Mouse (Mus musculus) C2C12 (cell line): ENCODE results near the gene Anks1b. TPM values are rescaled to one million over a fixed set of nuclear protein-coding genes. Genes with fewer than 3 reads are reported as not detected.

Experiments used
- H3K27me3 ChIP-seq: one replicate; pipeline ENCODE4 v1.6.1; 2011; ENCODE audit not compliant: control insufficient read depth, insufficient read depth, insufficient read length
- H3K36me3 ChIP-seq: one replicate; pipeline ENCODE4 v1.6.1; 2011; ENCODE audit not compliant: control insufficient read depth, insufficient read depth
- H3K4me3 ChIP-seq: one replicate; pipeline ENCODE4 v1.5.1; 2011; ENCODE audit warnings: mild to moderate bottlenecking, control low read depth; ENCODE audit not compliant: poor library complexity, insufficient read depth, severe bottlenecking
- H3K79me2 ChIP-seq: one replicate; pipeline ENCODE4 v1.6.1; 2011; ENCODE audit not compliant: control insufficient read depth, insufficient read depth
- H3K79me3 ChIP-seq: one replicate; pipeline ENCODE4 v1.6.1; 2011; ENCODE audit warnings: low read depth, control low read depth
- H3ac ChIP-seq: one replicate; pipeline ENCODE3; 2011; ENCODE audit warnings: low read depth; ENCODE audit not compliant: control insufficient read depth, insufficient read length
- CEBPB ChIP-seq: IDR thresholded peaks from one replicate; pipeline ENCODE4 v1.6.1; 2011; ENCODE audit warnings: low read depth, mild to moderate bottlenecking, control low read depth, moderate library complexity
- CTCF ChIP-seq: IDR thresholded peaks from one replicate; pipeline ENCODE4 v1.5.1; 2011; ENCODE audit not compliant: control insufficient read depth, insufficient read depth, insufficient read length
- FOSL1 ChIP-seq: IDR thresholded peaks from one replicate; pipeline ENCODE4 v1.8.0; 2011; ENCODE audit warnings: mild to moderate bottlenecking, low read length; ENCODE audit not compliant: poor library complexity, insufficient read depth, severe bottlenecking
- MAX ChIP-seq: IDR thresholded peaks from one replicate; pipeline ENCODE4 v1.6.1; 2011; ENCODE audit warnings: mild to moderate bottlenecking, control low read depth
- MYOD1 ChIP-seq: IDR thresholded peaks from one replicate; pipeline ENCODE4 v1.6.1; 2011; ENCODE audit warnings: low read depth; ENCODE audit not compliant: control insufficient read depth, insufficient read length
- MYOG ChIP-seq: IDR thresholded peaks from one replicate; pipeline ENCODE4 v1.6.1; 2011; ENCODE audit not compliant: control insufficient read depth, insufficient read length; ENCODE audit errors: extremely low read depth
- USF1 ChIP-seq: IDR thresholded peaks from one replicate; pipeline ENCODE4 v1.6.1; 2011; ENCODE audit warnings: low read depth, mild to moderate bottlenecking, control low read depth, moderate library complexity
- polyA plus RNA-seq: library from polyadenylated mRNA; unstranded; fragments of >200 nt; fragmentation: generic; extraction: Trizol; gene quantifications from one replicate; pipeline ENCODE4 v1.2.1, GENCODE M21; 2012; ENCODE audit warnings: missing spikeins

Anks1b gene
- polyA plus RNA-seq, 1 experiment, result 0.27 TPM

DNA sequence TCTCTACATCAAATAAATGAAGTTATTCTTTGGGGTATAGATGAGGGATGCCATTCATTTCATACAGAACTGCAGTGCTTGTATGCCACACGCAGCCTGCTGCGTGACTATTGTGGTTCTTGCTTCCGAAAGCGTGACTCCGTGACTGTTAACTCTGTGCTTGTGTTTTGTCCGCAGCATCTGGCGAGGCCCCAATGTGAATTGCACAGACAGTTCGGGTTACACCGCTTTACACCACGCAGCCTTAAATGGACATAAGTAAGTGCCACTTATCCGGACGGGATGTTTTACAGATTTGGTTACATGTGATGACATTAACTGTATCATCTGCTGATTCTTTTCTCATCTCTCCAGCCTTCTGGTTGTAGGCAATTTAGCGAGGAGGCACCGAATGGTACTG lies 159.7 kb downstream of the Anks1b start:
- no peaks in the 10 kb centered on the region for H3K79me2 ChIP-seq
- no peak overlapping the region for H3K4me3 ChIP-seq
- no peak overlapping the region for H3ac ChIP-seq
- TF ChIP-seq MYOD1, result no peak
- no peak for TF ChIP-seq CEBPB
- TF ChIP-seq USF1, result no peak
- TF ChIP-seq FOSL1, result no peak
- no peak for TF ChIP-seq MYOG
- TF ChIP-seq MAX, result no peak
- TF ChIP-seq CTCF, result no peak
- H3K79me3 ChIP-seq, result no peaks in the 10 kb centered on the region
- H3K27me3 ChIP-seq, result no peaks in the 10 kb centered on the region
- no peaks in the 10 kb centered on the region for H3K36me3 ChIP-seq

DNA sequence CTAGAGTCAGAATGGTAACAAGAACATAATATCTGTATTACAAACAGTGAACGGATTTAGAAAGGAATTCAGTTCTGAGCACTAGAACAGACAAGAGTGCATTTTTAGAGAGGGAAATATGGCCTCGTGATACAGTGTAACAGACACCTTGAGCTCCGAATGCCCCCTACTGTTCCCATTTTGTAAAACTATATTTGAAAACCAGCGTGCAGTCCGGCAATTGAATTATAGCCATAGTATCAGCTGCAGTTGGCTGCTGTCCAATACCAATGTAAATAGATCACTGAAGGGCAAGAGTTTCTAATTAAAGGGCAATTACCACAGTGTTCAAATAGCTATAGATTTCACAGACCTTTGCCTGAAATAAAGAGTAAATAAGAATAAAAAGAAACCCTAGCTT lies 170.0 kb downstream of the Anks1b start:
- no peaks in the 10 kb centered on the region for H3K79me3 ChIP-seq
- no peak for TF ChIP-seq CTCF
- no peak for TF ChIP-seq FOSL1
- TF ChIP-seq USF1, result no peak
- TF ChIP-seq MYOG, result no peak
- no peak for TF ChIP-seq CEBPB
- TF ChIP-seq MAX, result no peak
- TF ChIP-seq MYOD1, result no peak
- H3K27me3 ChIP-seq, result no peaks in the 10 kb centered on the region
- no peaks in the 10 kb centered on the region for H3K36me3 ChIP-seq
- no peak overlapping the region for H3ac ChIP-seq
- H3K79me2 ChIP-seq, result no peaks in the 10 kb centered on the region
- H3K4me3 ChIP-seq, result no peak overlapping the region

DNA sequence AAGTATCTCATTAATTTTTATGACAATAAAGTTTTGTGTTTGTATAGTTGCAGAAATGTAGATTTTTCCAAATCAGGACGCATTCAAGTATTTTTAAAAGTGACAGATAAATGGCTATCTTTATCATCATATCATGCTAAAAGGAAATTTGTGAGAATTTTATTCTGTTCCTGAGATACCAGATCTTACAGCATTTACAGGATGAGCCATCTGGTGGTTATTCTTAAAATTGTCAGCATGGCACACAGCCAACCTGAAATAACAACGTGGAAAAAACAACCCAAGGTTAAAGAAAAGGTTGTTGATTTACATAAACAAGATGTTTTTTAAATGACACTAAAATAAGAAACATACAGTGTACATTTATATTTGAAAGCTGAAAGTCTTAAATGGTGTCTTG lies 170.5 kb downstream of the Anks1b start:
- H3K79me3 ChIP-seq, result no peaks in the 10 kb centered on the region
- no peak overlapping the region for H3ac ChIP-seq
- TF ChIP-seq CEBPB (no peak), MAX (no peak), FOSL1 (no peak), CTCF (no peak), MYOD1 (no peak), MYOG (no peak), USF1 (no peak)
- no peaks in the 10 kb centered on the region for H3K79me2 ChIP-seq
- no peaks in the 10 kb centered on the region for H3K27me3 ChIP-seq
- no peaks in the 10 kb centered on the region for H3K36me3 ChIP-seq
- no peak overlapping the region for H3K4me3 ChIP-seq

DNA sequence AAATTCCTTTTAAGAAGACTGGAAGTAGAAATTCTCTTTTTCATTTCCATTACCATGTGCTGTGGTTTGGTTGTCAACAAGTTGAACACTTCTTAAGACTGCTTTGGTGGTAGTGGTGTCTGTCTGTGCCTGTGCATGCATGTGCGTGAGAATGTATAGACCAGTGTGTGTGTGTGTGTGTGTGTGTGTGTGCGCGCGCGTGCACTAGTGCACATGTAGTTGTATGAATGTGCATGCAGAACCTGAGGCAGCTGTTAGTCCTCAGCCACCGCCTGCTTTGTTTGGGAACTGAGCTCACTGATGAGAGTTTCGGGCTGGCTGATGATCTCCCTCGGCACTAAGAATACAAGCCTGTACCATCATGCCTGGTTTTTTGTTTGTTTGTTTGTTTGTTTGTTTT lies 170.9 kb downstream of the Anks1b start:
- Histone ChIP-seq H3K79me3 (no peaks in the 10 kb centered on the region), H3K79me2 (no peaks in the 10 kb centered on the region), H3K36me3 (no peaks in the 10 kb centered on the region), H3K4me3 (no peak overlapping the region), H3K27me3 (no peaks in the 10 kb centered on the region), H3ac (no peak overlapping the region)
- no peak for TF ChIP-seq CEBPB

DNA sequence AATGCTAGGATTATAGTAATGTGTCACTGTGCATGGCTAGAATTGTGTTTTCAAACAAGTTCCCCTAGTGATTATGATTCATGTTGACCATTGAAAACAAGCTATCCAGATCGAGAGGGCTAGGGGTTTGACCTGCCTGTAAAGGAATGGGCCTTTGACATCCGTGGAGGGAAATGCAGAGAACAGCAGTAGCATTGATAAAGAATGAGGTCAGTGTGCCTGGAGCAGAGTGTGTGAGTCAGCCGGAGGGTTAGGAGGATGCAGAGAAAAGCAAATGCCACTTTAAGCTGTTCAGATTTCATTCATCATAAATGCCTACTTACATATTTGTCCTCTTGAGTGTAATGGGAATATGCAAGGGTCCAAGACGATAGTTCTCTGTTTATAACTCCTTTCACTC lies 195.3 kb downstream of the Anks1b start:
- Histone ChIP-seq H3K27me3 (no peaks in the 10 kb centered on the region), H3K79me3 (no peaks in the 10 kb centered on the region), H3K79me2 (no peaks in the 10 kb centered on the region), H3K36me3 (no peaks in the 10 kb centered on the region), H3K4me3 (no peak overlapping the region), H3ac (no peak overlapping the region)
- TF ChIP-seq USF1 (no peak), FOSL1 (no peak), MYOG (no peak)

DNA sequence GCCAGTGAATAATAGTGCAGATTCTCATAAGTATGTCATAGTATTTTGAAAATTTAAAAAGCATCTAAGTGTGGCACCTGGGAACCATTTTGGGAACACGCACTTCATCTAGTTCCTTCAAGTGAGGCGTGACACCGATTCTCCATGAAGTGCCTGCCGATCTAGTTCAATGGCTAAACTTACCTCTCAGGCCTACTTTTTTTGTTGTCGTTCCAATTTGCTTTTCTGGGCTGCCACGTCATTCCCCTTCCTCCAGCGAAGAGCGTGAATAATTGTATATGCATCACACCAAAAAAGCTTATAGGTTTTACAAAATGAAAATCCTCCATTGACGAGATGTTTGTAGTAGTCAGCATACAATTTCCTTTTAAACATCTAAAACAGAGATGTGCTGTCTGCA lies 204.6 kb downstream of the Anks1b start:
- H3K4me3 ChIP-seq, result no peak overlapping the region
- no peaks in the 10 kb centered on the region for H3K79me3 ChIP-seq
- H3ac ChIP-seq, result no peak overlapping the region
- no peak for TF ChIP-seq USF1
- TF ChIP-seq MAX, result no peak
- TF ChIP-seq CEBPB, result no peak
- TF ChIP-seq MYOG, result no peak
- TF ChIP-seq MYOD1, result no peak
- no peak for TF ChIP-seq FOSL1
- TF ChIP-seq CTCF, result no peak
- no peaks in the 10 kb centered on the region for H3K36me3 ChIP-seq
- no peaks in the 10 kb centered on the region for H3K79me2 ChIP-seq
- no peaks in the 10 kb centered on the region for H3K27me3 ChIP-seq

DNA sequence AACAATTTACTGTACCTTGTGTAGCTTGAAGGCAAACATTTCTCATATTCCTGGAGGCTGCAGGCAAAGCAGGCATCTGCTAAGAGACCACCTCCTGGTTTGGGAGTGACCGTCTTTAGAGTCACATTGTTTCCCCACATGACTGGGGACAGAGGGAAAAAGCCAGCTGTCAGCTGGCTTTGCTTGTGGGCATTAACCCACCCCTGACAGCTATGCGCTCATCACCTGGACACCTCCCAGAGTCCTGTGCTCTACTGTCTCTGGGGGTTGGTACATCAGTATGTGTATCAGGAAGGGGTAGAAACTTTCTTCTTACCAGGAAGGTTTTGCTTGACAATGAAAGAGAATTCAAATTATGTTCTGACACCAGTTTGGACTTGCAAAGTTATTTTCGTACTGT lies 207.8 kb downstream of the Anks1b start:
- Histone ChIP-seq H3K79me2 (no peaks in the 10 kb centered on the region), H3K27me3 (no peaks in the 10 kb centered on the region), H3K4me3 (no peak overlapping the region), H3K79me3 (no peaks in the 10 kb centered on the region), H3K36me3 (no peaks in the 10 kb centered on the region), H3ac (no peak overlapping the region)
- no peak for TF ChIP-seq MYOD1
- no peak for TF ChIP-seq CEBPB
- TF ChIP-seq CTCF, result no peak
- no peak for TF ChIP-seq USF1
- TF ChIP-seq MYOG, result no peak
- TF ChIP-seq FOSL1, result no peak
- no peak for TF ChIP-seq MAX
